Mouse (Mus musculus) heart, adult 2 months (tissue): ENCODE results near the gene Btbd3. TPM values are rescaled to one million over a fixed set of nuclear protein-coding genes. Genes with fewer than 3 reads are reported as not detected.

Experiments used
- DNase-seq, 2 experiments: peaks; one replicate each; pipeline ENCODE4 v3.0.0; 2021
- H3K27ac ChIP-seq: fragments of 200-600 bp; 2 replicates; pipeline ENCODE4 v1.8.1; 2022
- H3K27me3 ChIP-seq: fragments of 200-500 bp; 2 replicates; pipeline ENCODE4 v1.6.1; 2012; ENCODE audit warnings: mild to moderate bottlenecking, low read length, inconsistent platforms, mixed read lengths; ENCODE audit not compliant: control insufficient read depth, insufficient read depth
- H3K36me3 ChIP-seq: fragments of 200-500 bp; 2 replicates; pipeline ENCODE4 v1.6.1; 2012; ENCODE audit warnings: low read length, inconsistent platforms; ENCODE audit not compliant: control insufficient read depth, insufficient read depth
- H3K4me1 ChIP-seq: fragments of 200-500 bp; 2 replicates; pipeline ENCODE4 v1.6.1; 2011; ENCODE audit warnings: low read length; ENCODE audit not compliant: control insufficient read depth, insufficient read depth
- H3K4me3 ChIP-seq: fragments of 200-600 bp; 2 replicates; pipeline ENCODE4 v1.8.1; 2022
- H3K79me2 ChIP-seq: fragments of 200-500 bp; replicated peaks from 2 replicates; pipeline ENCODE4 v1.6.1; 2012; ENCODE audit warnings: mild to moderate bottlenecking, inconsistent platforms, low read length, moderate library complexity, mixed read lengths; ENCODE audit not compliant: control insufficient read depth, insufficient read depth
- H3K9ac ChIP-seq: fragments of 200-500 bp; 2 replicates; pipeline ENCODE4 v1.6.1; 2012; ENCODE audit warnings: low read depth, mild to moderate bottlenecking, control low read depth, inconsistent platforms, low read length, mixed read lengths
- CTCF ChIP-seq: fragments of 200-600 bp; IDR thresholded peaks from 2 replicates; pipeline ENCODE4 v1.8.1; 2022; ENCODE audit warnings: antibody characterized with exemption, mild to moderate bottlenecking, moderate library complexity
- EP300 ChIP-seq: fragments of 200-500 bp; IDR thresholded peaks from 2 replicates; pipeline ENCODE4 v1.6.1; 2011; ENCODE audit warnings: low read depth, low read length, control low read depth; ENCODE audit not compliant: insufficient read depth
- POLR2A ChIP-seq: fragments of 200-500 bp; IDR thresholded peaks from 2 replicates; pipeline ENCODE4 v1.6.1; 2011; ENCODE audit warnings: mild to moderate bottlenecking, low read depth, low read length, control low read depth; ENCODE audit not compliant: insufficient read depth
- whole genome bisulfite sequencing: fragments of 180-500 bp; shearing (Covaris S2); methylation state at CpG from one replicate; pipeline ENCODE4 v1.1.7; 2018; 5-methylcytosine and 5-hydroxymethylcytosine counted together
- intact Hi-C: fragments of 180-260 bp; cut with DNase I; formaldehyde crosslinking; loops from one replicate; pipeline ENCODE4 v1.15.1; 2025
- polyA plus RNA-seq: library from polyadenylated mRNA; depleted of rRNA; stranded (reverse); fragments of >200 nt; gene quantifications from 2 replicates; pipeline ENCODE4 v1.2.3, GENCODE M21; 2012
- total RNA-seq, 2 experiments: library from RNA; stranded (reverse); gene quantifications; 2 replicates each; pipeline ENCODE4 v1.2.3; 2021

The Btbd3 gene
- total and polyA plus RNA-seq, 3 experiments = 7.1 to 14.4 (median 12.9) TPM

- intact Hi-C loops = loop anchor here (5.0 kb wide), 1 partner anchor 33 kb away; no protein-coding TSS in a partner anchor
- H3K27ac ChIP-seq = peak overlapping the region; percentile 53
- 16% methylated on average over 2 of the region's 2 CpGs for WGBS
- 0 out of 2 replicates have a peak, but pooled peaks have one; percentile 38 for TF ChIP-seq EP300
- peak; percentile 25; the same call in 1 of the 2 replicates for TF ChIP-seq CTCF
- TF ChIP-seq POLR2A = no peak
- H3K36me3 ChIP-seq = no peaks in the 10 kb centered on the region
- DNase-seq = peak; percentile 50 to 66
- H3K4me1 ChIP-seq = peaks cover 7% of the 10 kb centered on the region
- H3K4me3 ChIP-seq = no peak overlapping the region
- no peaks in the 10 kb centered on the region for H3K79me2 ChIP-seq
- H3K9ac ChIP-seq = no peak overlapping the region
- H3K27me3 ChIP-seq = no peaks in the 10 kb centered on the region
Measured at GRCm38 (mm10) chr2:138245631-138246289, 10.6 kb upstream of the Btbd3 start.

- TF ChIP-seq POLR2A (no peak), EP300 (no peak), CTCF (no peak)
- Histone ChIP-seq H3K27ac (no peak overlapping the region), H3K9ac (no peak overlapping the region), H3K4me1 (peaks cover 7% of the 10 kb centered on the region), H3K36me3 (no peaks in the 10 kb centered on the region), H3K79me2 (no peaks in the 10 kb centered on the region), H3K27me3 (no peaks in the 10 kb centered on the region), H3K4me3 (no peak overlapping the region)
- WGBS = 24% methylated on average over 2 of the region's 2 CpGs
- no peak for DNase-seq
- intact Hi-C loops = loop anchor here (5.0 kb wide), 1 partner anchor 36 kb away; no protein-coding TSS in a partner anchor
Measured at GRCm38 (mm10) chr2:138247986-138248385, 8.4 kb upstream of the Btbd3 start.

- WGBS = 1% methylated on average over 45 of the region's 51 CpGs
- Histone ChIP-seq H3K4me3 (peak overlapping the region; percentile 84), H3K9ac (peak overlapping the region; percentile 100), H3K36me3 (peaks cover 9% of the 10 kb centered on the region), H3K4me1 (peaks cover 2% of the 10 kb centered on the region), H3K27ac (peak overlapping the region; percentile 96), H3K27me3 (no peaks in the 10 kb centered on the region), H3K79me2 (peaks cover 1% of the 10 kb centered on the region)
- no peak for TF ChIP-seq CTCF
- no peak for TF ChIP-seq POLR2A
- TF ChIP-seq EP300 = no peak
- DNase-seq = no peak
- intact Hi-C loops = loop anchor here (2.0 to 5.0 kb wide), 2 partner anchors 24 to 40 kb away; no protein-coding TSS in a partner anchor
Measured at GRCm38 (mm10) chr2:138256851-138257471, 596 bp downstream of the Btbd3 start.

DNA sequence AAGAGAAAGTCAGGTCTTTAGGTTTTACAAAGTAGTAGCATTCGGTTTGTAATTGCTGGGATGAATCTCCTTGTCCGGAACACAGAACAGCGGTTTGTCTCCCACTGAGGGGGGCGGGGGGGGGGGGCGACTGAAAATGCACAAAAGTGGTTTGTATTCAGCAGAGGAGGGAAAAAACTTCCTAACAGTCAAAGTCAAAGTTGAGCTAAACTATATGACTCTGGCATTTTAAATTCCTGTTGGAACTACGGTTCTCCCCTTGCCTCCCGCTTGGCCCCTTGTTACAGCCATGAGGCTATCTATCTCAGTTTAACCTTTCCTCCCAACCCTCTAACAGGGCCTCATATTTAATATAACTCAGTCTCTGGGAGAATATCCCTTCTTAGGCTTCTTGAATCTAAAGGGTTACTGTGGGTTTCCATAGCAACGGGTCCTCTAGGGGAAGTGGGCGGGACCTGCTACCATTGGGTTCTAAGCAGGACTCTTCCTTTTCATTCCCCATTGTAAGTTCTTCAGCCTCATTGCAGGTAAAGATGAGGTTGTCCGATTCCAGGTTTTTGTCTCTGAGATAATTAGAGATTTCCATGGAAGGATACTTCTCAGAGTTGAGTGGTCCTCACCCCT, 1.4 kb downstream of the Btbd3 start:
- peaks cover 6% of the 10 kb centered on the region for H3K4me1 ChIP-seq
- intact Hi-C loops = loop anchor here (2.0 to 5.0 kb wide), 2 partner anchors 23 to 41 kb away; no protein-coding TSS in a partner anchor
- peak in 1 of 2 experiments; percentile 45 for DNase-seq
- H3K4me3 ChIP-seq = peak overlapping the region; percentile 84
- peaks cover 16% of the 10 kb centered on the region for H3K36me3 ChIP-seq
- H3K27ac ChIP-seq = peak overlapping the region; percentile 96
- H3K9ac ChIP-seq = peak overlapping the region; percentile 100; the same call in 1 of the 2 replicates
- H3K27me3 ChIP-seq = no peaks in the 10 kb centered on the region
- TF ChIP-seq POLR2A (no peak), EP300 (no peak), CTCF (no peak)
- H3K79me2 ChIP-seq = peaks cover 3% of the 10 kb centered on the region
- 9% methylated on average over 10 of the region's 10 CpGs for WGBS

DNA sequence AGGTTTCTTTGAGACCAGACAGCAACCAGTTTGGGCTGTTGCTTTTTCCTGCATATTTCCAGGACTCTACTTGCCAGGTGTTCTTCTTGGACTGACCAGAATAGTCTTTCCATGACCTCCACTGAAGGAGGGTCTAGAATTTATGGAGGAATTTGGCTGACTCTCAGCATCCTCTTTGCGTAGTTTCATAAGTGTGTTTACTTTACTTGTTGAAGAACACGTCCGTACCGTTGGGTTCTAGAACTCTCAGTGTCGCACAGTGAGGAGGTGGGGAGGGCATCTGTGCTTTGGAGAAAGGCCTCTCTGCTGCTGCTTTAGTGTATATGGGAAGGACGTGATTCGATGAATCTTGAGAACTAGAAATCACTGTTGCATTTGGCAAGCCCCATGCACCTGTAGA, 4.8 kb downstream of the Btbd3 start:
- H3K27me3 ChIP-seq = no peaks in the 10 kb centered on the region
- no peak for DNase-seq
- no peak for TF ChIP-seq POLR2A
- no peak for TF ChIP-seq CTCF
- TF ChIP-seq EP300 = no peak
- WGBS = 59% methylated on average over 7 of the region's 7 CpGs
- no peak overlapping the region for H3K27ac ChIP-seq
- H3K4me3 ChIP-seq = no peak overlapping the region
- peaks cover 15% of the 10 kb centered on the region for H3K4me1 ChIP-seq
- peaks cover 5% of the 10 kb centered on the region for H3K79me2 ChIP-seq
- peaks cover 22% of the 10 kb centered on the region for H3K36me3 ChIP-seq
- no peak overlapping the region for H3K9ac ChIP-seq
- intact Hi-C loops = no loop called here
